Mouse (Mus musculus): Measurements from ENCODE around the gene Plekha4. TPM values are rescaled to one million over a fixed set of nuclear protein-coding genes. Genes with fewer than 3 reads are reported as not detected.

Plekha4 gene
- polyA plus RNA-seq (2012; rRNA removed), result 0.75 and 0.86 TPM in 2 replicates

GRCm38 (mm10) chr7:45525809-45526473, at the start of gene Plekha4, which contains the start of gene Ppp1r15a:
Gene Plekha4 (plus strand): TSS chr7:45526330.
Gene Ppp1r15a (minus strand): TSS chr7:45526268.

GRCm38 (mm10) chr7:45481374-45481927, 44.7 kb upstream of the Plekha4 start, which contains the start of gene Tulp2:
Gene Tulp2 (plus strand): TSS chr7:45481877.

GRCm38 (mm10) chr7:45486761-45487415, 39.2 kb upstream of the Plekha4 start, which contains the start of gene Gm45808:
Gene Gm45808 (minus strand): TSS chr7:45486811.

GRCm38 (mm10) chr7:45488293-45489204, 37.6 kb upstream of the Plekha4 start, which contains the start of gene Dhdh:
Gene Dhdh (minus strand): TSS chr7:45488805.

GRCm38 (mm10) chr7:45509912-45510787, 16.0 kb upstream of the Plekha4 start, which contains the start of gene Nucb1:
Gene Nucb1 (minus strand): TSS chr7:45510406.

GRCm38 (mm10) chr7:45554744-45555143, 28.6 kb downstream of the Plekha4 start, which contains the start of gene Hsd17b14:
Gene Hsd17b14 (plus strand): TSS chr7:45554893.

GRCm38 (mm10) chr7:45570103-45570741, 44.1 kb downstream of the Plekha4 start, which contains the start of gene Bcat2:
Gene Bcat2 (plus strand): TSS chr7:45570153.

Other genes starting within 250 kb of the Plekha4 start
- gene Slc6a21, start 248.8 kb upstream of the Plekha4 start, polyA plus RNA-seq (2012; rRNA removed), result not detected in 2 replicates
- gene Trpm4, start 192.6 kb upstream of the Plekha4 start, polyA plus RNA-seq (2012; rRNA removed), result 0.95 and 1.2 TPM in 2 replicates
- 0.06 and 0.76 TPM in 2 replicates for gene Hrc, start 191.0 kb upstream of the Plekha4 start, polyA plus RNA-seq (2012; rRNA removed)
- gene Ppfia3, start 159.3 kb upstream of the Plekha4 start, polyA plus RNA-seq (2012; rRNA removed), result 0.18 and 0.20 TPM in 2 replicates
- gene Lin7b, start 155.7 kb upstream of the Plekha4 start, polyA plus RNA-seq (2012; rRNA removed), result 0.31 and 0.34 TPM in 2 replicates
- gene Snrnp70, start 130.6 kb upstream of the Plekha4 start, polyA plus RNA-seq (2012; rRNA removed), result 208 and 214 TPM in 2 replicates
- 0.01 TPM in 1 of 2 replicates, not detected in the other for gene Kcna7, start 120.7 kb upstream of the Plekha4 start, polyA plus RNA-seq (2012; rRNA removed)
- gene Ntf5, start 112.6 kb upstream of the Plekha4 start, polyA plus RNA-seq (2012; rRNA removed), result 0.17 and 0.23 TPM in 2 replicates
- not detected in 2 replicates for gene Lhb, start 105.5 kb upstream of the Plekha4 start, polyA plus RNA-seq (2012; rRNA removed)
- gene Gys1, start 91.5 kb upstream of the Plekha4 start, polyA plus RNA-seq (2012; rRNA removed), result 2.8 and 2.9 TPM in 2 replicates
- gene Ruvbl2, start 88.2 kb upstream of the Plekha4 start, polyA plus RNA-seq (2012; rRNA removed), result 66.7 and 69.1 TPM in 2 replicates
- 1,332 and 1,795 TPM in 2 replicates for gene Ftl1, start 66.4 kb upstream of the Plekha4 start, polyA plus RNA-seq (2012; rRNA removed)
- gene Bax, start 59.4 kb upstream of the Plekha4 start, polyA plus RNA-seq (2012; rRNA removed), result 52.2 and 58.7 TPM in 2 replicates
- gene Tulp2, start 44.5 kb upstream of the Plekha4 start, polyA plus RNA-seq (2012; rRNA removed), result 0.18 and 0.29 TPM in 2 replicates
- gene Gm45808, start 39.5 kb upstream of the Plekha4 start, polyA plus RNA-seq (2012; rRNA removed), result 0.06 TPM in 1 of 2 replicates, not detected in the other
- 2.0 and 2.2 TPM in 2 replicates for gene Dhdh, start 37.5 kb upstream of the Plekha4 start, polyA plus RNA-seq (2012; rRNA removed)
- 55.1 and 58.3 TPM in 2 replicates for gene Nucb1, start 15.9 kb upstream of the Plekha4 start, polyA plus RNA-seq (2012; rRNA removed)
- gene Ppp1r15a, start 62 bp upstream of the Plekha4 start, polyA plus RNA-seq (2012; rRNA removed), result 112 and 129 TPM in 2 replicates
- 1.1 and 1.7 TPM in 2 replicates for gene Hsd17b14, start 28.6 kb downstream of the Plekha4 start, polyA plus RNA-seq (2012; rRNA removed)
- gene Bcat2, start 43.8 kb downstream of the Plekha4 start, polyA plus RNA-seq (2012; rRNA removed), result 35.6 and 40.6 TPM in 2 replicates
- gene Fgf21, start 89.2 kb downstream of the Plekha4 start, polyA plus RNA-seq (2012; rRNA removed), result not detected in 2 replicates
- 0.01 TPM in 1 of 2 replicates, not detected in the other for gene Fut1, start 91.0 kb downstream of the Plekha4 start, polyA plus RNA-seq (2012; rRNA removed)
- gene Izumo1, start 95.5 kb downstream of the Plekha4 start, polyA plus RNA-seq (2012; rRNA removed), result 0.09 and 0.10 TPM in 2 replicates
- gene Rasip1, start 101.2 kb downstream of the Plekha4 start, polyA plus RNA-seq (2012; rRNA removed), result 2.0 and 2.2 TPM in 2 replicates
- 0.37 and 0.43 TPM in 2 replicates for gene Mamstr, start 113.6 kb downstream of the Plekha4 start, polyA plus RNA-seq (2012; rRNA removed)
- gene Fut2, start 140.1 kb downstream of the Plekha4 start, polyA plus RNA-seq (2012; rRNA removed), result not detected in 2 replicates
- not detected in 2 replicates for gene Ntn5, start 157.7 kb downstream of the Plekha4 start, polyA plus RNA-seq (2012; rRNA removed)
- gene Sec1, start 168.1 kb downstream of the Plekha4 start, polyA plus RNA-seq (2012; rRNA removed), result 0.02 TPM in 1 of 2 replicates, not detected in the other
- 0.14 and 0.37 TPM in 2 replicates for gene Car11, start 173.5 kb downstream of the Plekha4 start, polyA plus RNA-seq (2012; rRNA removed)
- gene Dbp, start 178.8 kb downstream of the Plekha4 start, polyA plus RNA-seq (2012; rRNA removed), result 0.67 TPM in 2 replicates
- gene Rpl18, start 189.1 kb downstream of the Plekha4 start, polyA plus RNA-seq (2012; rRNA removed), result 524 and 540 TPM in 2 replicates
- 6.3 and 7.1 TPM in 2 replicates for gene Sphk2, start 191.7 kb downstream of the Plekha4 start, polyA plus RNA-seq (2012; rRNA removed)
- gene Fam83e, start 194.9 kb downstream of the Plekha4 start, polyA plus RNA-seq (2012; rRNA removed), result 0.21 and 0.32 TPM in 2 replicates
- not detected in 2 replicates for gene Spaca4, start 199.5 kb downstream of the Plekha4 start, polyA plus RNA-seq (2012; rRNA removed)